Mouse (Mus musculus): Measurements from ENCODE around the gene Crtac1.

Gene Crtac1

DNA sequence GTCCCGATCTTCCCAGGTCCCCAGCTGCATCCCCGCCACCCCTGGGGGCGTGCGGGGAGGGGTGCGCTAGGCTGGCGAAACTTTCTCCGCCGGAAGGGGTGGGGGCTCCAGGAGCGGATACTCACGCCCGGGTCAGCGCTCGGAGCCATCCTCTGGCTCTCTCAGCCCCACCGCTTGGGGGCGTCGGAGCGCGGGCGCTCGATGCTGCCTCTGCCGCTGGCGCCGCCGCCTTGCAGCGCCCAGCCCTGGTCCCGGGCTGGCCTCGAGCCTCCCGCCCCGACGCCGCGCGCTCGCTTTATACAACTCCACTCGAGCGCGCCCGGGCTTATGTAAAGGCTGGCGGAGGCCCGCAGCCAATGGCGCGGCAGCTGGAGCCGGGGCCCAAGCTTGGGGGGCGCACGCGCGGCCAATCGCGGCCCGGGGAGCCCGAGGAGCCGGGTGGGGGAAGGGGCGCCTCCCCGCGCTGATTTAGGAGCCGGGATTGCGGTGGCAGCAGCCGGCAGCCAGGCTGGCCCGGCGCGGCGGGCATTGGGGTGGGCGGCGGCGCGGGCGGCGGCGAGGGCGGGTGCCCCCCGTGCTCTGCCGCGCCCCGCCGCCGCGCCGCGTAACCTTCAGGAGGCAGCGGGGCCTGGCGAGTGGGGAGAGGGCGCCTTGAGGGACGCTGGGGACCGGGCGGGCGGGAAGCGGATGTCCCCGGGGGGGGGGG is at the start of gene Crtac1:
TSS of gene Crtac1 (minus strand) at position 299 of the 706 bp plus-strand sequence.
- in situ Hi-C loops (cut with MboI, MseI) = no loop called here

DNA sequence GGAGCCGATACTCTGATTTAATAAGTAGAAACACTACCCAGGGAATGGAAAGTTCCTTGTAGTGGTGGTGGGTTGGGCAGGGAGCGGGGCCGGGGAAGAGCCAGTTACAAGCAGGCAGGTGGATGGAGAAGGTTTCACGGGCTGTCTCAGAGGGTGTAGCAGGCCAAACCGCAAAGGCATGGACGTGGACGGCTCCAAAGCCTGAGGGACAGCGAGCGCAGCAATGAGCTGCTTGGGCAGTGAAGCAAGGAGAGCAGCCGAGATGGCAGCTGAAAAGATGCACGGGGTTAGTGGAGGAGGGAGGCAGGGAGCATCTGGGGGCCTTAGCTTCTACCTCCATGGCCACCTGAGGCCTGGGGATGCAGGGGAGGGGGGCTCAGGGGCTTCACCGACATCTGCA is 46.7 kb upstream of the Crtac1 start:
- in situ Hi-C loops (cut with MboI, MseI) = no loop called here

DNA sequence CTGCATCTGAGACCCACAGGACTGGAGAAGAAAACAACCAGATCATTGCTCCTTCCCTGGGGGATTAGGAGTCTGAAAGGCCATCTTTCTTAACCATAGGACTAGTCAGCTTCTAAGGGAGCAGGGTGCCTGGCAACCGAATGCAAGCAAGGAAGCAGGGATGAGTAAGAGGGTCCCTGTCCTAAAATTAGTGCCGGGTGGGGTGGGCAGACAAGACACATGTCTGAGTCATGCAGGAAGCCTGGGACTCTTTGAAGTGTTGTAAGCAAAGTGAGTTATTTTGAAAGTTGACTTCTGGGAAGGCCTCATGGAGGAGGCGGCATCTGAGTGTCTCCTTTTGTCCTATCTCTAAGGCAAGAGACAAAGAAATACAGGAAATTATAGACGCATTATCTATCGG is 46.2 kb upstream of the Crtac1 start:
- in situ Hi-C loops (cut with MboI, MseI) = no loop called here

DNA sequence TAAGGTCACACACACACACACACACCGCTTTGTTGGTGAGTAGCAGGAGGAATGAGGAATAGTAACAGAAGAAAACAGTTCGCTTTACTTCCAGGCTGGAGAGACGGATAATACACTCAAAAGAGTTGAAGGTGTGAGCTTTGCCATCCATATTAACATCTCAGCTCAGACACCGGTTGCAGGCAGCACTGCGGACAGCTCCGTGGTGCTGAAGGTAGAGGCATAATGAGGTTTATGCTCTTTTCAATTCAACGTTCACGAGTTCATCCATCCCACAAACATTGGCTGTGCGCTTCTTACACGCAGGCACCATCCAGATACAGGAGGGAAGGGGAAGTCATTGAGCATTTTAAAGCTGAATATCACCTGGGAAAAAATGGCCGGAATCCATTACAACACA is 41.2 kb upstream of the Crtac1 start:
- in situ Hi-C loops (cut with MboI, MseI) = no loop called here

DNA sequence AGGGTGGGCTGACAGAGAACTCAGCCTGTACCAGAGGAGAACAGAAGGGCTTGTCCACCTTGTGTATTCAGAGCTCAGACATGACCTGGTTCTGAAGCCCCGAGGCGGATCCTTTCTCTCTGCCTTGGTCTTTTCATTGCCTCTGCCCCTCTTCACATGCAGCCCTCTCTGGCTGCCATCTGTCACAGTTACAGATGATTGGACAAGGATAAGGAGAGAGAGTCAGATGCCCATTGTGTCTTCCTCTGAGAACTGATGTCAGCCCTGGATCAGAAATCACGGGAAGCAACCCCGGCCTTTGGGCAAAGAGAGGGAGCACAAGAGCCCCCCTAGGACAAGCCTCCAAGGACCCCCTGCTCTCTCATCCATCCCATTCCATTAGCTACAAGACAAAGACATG is 40.0 kb upstream of the Crtac1 start:
- in situ Hi-C loops (cut with MboI, MseI) = no loop called here

DNA sequence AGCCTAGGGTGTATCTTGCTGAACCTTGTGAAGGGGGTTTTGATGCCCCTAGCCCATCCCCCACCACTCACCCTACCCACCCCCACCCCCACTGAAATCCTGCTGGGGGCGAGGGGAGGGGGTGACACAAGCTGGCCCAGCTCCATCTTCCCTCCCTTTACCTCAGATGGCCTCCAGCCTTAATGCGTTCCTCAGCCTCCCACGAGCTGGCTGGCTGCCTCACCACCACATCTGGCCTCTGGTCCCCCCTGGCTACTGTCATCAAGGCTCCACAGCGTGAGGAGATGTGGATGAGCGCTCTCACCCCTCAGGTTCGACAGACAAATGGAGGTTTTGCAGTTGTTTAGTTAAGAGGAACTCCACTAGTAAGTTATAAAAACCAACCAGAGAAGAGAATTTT is 30.3 kb upstream of the Crtac1 start:
- in situ Hi-C loops (cut with MboI, MseI) = no loop called here

DNA sequence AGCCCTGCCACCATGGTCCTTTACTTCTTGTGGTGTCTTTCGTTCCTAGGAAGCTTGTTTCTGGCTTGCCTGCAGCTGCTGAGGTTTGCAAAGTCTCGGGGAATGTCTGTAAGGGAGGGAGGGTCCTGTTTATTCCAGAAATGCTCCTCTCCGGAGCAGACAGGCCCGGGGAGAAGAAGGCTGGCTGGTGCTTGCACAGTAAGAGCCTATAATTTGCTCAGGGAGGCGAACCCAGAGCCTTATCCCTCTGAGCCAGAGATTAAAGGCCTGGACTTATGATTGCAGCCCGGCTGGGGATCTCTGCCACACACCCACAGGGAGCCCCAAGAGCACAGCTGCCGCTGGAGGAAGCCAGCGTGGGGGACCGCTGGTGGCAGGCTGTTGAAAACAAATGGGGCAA is 29.8 kb upstream of the Crtac1 start:
- in situ Hi-C loops (cut with MboI, MseI) = no loop called here

DNA sequence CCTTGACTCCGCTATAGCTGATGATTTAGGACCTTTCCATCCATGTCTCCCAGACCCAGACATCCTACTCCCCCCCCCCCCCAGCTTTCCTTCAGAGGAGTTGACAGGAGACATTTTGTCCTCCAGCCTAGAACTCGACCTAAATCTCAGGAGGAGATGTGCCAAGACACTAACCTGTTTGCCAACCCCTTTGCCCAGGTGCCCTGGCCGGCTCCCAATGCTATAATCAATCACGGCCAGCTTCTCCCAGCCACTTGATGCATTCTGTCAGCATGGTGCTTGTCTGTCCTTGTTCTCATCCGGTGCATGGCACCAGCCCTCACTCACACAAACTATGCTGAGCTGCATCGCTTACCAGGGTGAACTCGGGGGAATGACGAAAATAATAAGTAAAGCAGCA is 27.9 kb upstream of the Crtac1 start:
- in situ Hi-C loops (cut with MboI, MseI) = no loop called here

DNA sequence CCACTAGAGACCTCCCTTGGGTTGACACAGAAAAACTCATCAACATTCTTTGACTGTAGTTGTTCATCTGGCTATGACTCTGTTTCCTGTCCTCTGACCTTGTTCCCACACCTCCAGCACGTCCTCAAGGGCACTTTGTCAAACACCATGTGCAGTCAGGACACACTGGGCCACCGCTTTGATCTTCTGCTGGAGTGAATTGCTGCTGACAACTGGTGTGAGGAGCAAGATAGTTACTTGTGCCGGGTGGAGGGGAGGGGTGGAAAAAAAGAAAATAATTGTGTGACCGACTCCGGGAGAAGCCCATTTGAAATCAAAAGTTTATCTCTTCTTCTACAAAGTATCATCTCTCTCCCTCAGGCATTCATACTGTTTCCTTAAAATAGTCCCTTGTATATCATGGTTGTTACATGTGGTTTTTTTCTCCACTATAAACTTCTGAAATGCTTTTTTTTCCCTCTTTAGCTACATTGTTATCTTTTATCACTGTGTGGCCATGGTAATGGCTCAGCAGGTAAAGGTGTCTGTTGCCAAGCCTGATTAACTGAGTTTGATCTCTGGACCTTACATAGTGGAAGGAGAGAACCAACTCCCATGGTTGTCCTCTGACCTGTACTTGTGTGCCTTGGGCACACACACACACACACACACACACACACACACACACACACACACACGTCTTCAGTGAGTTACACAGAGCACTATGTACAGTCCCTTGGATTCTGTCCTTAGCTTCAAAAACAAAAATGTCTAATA is 23.1 kb upstream of the Crtac1 start:
- in situ Hi-C loops (cut with MboI, MseI) = no loop called here

DNA sequence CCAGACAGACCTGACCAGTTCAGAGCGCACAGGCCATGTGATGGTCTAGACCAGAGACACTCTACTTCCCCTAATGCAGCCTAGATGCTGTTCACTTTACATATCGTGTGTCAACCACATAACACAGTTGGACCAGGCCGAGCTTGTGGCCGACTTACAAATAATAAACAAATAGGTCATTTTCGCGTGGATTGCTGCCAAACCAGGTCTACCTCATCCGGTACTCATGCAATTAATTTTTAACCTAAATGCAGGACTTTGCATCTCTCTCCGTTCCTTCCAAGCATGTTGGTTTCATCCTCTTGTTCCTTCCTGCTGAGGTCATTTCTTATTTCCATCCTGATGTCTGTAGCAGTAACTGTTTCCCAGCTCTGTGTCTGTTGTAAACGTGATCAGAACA is 22.4 kb upstream of the Crtac1 start:
- in situ Hi-C loops (cut with MboI, MseI) = no loop called here

DNA sequence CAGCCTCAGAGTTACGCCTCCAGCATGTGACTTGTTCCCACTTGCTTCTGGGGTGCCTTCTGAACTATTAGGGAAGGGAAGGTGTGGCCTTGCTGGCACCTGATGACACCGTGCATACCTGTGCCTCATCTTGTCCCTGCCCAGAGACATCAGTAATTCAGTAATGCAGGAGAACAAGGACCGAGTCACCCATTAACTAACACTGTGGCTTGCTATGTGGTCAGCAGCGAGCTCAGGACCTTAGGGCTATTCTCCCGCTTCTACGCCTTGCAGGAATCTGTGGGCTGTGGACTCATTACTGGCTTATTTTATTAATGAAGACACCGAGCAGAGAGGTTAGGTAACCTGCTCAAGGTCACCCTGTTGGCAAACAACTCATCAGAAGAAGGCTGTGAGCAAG is 21.0 kb upstream of the Crtac1 start:
- in situ Hi-C loops (cut with MboI, MseI) = no loop called here

DNA sequence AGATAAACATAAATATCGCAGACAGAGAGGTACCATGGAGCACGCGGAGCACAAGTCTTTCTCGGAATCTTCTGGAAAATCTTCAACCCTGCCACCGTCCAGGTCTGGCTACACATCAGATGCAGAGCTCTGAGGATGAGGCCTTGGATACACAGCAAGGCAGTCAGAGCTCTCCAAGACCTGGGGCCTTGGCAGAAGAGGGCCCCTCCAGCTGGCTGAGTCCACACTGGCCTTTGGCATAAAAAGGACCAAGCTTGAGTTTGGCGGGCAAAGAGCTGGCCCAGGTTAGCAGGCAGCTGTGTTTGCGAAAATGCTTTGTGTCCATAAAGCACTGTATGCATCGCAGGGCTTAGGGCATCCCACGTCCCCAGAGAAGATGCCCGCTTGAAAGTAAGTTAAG is 17.0 kb upstream of the Crtac1 start:
- in situ Hi-C loops (cut with MboI, MseI) = no loop called here

DNA sequence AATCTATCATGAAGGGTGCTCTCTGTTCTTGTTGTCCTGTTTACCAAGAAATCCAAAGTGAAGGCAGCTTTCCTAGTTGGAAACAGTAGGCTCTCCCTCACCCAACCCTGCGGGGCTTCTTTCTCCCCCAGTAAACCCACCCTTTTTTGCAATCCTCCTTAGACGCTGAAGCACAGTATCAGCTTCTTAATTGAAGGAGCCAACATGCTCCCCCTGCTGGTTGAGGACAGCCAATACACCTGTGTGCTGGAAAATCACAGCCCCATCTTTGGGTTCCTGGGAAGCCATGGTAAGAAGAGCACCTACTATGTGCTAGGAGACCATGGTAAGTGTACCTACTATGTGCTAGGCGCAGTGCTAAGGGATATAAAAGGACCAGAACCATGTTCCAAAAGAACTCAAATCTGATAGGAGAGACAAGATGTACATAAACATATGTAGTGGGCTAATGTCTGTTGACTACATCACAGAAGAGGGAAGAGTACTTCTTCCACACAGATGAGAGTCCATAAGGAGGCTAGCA is 12.4 kb upstream of the Crtac1 start:
- in situ Hi-C loops (cut with MboI, MseI) = no loop called here

DNA sequence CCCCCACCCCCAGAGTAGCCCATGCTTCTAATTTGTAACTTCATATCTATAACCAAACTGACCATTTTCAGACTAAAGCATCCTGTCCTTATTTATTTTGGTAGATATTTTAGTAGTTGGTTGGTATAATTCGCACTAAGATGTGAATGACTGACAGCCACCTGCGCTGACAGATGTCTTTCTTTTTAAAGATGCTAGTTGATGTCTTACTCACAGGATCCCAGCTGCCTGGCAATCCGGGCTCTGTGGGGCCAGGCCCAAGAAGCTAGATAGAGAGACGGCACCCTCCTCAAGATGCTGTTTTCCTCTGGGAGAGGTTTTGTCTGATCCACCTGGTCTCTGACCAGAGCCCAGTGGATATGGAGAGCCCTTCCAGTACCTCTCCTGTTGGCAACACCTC is 11.7 kb upstream of the Crtac1 start:
- in situ Hi-C loops (cut with MboI, MseI) = no loop called here

DNA sequence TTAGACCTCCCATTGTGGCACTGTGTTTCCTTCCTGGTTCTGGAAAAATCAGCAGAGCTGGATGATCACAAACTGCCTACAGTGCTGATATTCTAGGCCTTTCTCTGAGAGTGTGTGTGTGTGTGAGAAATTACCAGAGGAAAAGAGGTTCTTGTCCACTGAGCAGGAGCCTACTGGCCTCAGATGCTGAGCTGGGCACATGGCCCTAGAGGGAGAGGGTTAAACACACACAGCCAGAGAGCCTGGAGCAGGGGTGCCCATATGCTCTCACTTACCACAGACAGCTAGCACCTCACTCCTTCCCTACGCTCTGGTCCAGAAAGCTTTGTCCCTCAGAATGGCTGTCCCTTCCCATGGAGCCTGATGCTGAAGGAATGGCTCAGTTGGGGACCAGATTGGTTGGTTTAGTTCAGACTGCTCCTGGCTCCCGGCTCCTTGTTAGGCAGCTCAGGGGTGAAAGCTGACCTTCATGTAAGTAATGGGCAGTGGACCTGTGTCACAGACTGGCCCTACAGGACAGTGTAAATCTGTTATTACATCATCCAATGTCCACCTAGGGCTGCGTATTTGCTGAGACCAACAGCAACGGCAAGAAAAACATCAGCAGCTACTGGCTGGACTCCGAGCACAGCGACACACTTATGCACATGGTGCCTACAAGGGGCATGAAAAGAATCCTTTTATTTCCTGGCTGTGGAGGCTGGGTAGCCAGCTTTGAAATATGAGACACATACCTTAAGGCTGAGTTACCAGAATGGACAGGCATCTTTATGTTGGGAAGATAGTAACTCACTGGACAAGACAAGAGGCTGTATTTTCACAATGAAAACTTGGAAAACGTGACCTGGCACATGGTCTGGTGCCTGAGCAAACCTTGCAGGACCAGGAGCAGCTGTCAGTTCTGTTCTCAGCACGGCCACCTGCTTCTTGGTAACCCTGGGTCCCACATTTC is 10.9 kb upstream of the Crtac1 start:
- in situ Hi-C loops (cut with MboI, MseI) = no loop called here

DNA sequence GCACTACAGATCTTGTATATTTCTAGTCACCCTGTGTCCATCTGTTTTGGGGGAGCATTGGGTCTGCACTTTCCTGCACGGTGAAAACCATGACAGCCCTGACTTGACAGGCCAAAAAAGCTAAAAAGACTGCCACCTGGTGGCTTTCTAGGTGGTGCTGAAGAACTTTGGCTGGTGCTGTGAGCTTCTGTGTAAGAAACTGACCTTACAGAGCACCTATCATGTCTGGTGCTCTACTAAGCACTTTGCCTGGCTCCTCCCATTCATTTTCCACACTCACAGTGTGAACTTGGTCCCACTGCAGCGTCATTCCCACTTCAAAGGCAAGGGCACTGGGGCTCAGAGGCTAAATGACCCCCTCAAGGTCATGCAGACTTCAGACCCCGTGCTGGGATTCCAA is 8.5 kb upstream of the Crtac1 start:
- in situ Hi-C loops (cut with MboI, MseI) = no loop called here

DNA sequence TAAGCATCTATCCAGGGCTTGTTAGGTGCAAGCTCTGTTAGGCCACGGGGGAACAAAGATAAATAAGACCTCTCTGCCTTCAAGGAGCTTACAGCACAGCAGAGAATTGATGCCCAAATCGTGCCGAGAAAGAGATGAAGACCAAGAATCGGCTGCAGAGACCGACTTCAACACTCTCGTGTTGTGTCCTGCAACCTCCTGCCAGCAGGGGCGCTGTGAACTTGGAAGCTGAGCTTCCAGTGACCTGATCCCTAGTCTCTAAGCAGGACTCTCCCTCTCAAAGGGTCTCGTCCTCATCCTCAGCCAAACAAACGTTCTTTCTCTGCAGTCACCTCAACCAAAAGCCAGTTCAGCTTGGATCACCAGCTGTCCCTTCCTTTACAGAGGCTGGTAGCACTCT is 7.8 kb upstream of the Crtac1 start:
- in situ Hi-C loops (cut with MboI, MseI) = no loop called here

DNA sequence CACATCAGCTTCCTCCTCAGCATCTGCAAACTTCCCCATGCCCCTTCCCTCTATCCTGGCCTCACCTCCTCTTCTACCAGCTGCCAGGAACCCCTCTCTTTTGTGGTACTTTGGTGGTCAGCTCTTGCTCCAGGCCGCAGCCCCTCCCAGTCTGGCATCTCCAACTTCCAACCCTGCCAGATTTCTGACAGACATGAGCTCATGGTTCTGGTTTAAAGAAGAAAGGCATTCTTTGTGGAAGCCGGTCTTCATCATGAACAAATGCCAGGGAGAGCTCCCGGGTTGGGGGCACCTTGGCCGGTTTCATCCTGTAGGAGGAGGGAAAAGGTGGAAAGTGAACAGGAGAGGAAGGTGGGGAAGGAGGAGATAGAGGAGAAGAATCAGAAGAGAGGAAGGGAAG is 4.0 kb upstream of the Crtac1 start:
- in situ Hi-C loops (cut with MboI, MseI) = no loop called here

DNA sequence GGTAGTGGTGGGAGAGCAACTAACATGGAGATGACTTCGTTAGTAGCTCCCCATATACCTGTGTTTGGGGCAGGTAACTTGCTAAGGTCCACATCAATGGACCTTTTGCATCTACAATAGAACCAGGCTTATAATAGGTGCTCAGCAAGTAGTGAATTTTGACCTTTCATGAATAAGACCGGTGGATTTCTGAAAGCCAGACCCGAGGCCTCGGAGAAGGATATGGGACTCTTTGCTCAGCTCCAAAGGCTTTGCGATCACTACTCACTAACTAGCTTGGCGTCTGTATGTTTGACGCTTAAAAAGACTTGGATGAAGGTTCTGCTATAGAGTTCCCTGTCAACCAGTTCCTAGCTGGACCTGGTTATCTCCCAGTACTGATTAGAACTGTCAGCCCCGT is 1.2 kb upstream of the Crtac1 start:
- in situ Hi-C loops (cut with MboI, MseI) = no loop called here

DNA sequence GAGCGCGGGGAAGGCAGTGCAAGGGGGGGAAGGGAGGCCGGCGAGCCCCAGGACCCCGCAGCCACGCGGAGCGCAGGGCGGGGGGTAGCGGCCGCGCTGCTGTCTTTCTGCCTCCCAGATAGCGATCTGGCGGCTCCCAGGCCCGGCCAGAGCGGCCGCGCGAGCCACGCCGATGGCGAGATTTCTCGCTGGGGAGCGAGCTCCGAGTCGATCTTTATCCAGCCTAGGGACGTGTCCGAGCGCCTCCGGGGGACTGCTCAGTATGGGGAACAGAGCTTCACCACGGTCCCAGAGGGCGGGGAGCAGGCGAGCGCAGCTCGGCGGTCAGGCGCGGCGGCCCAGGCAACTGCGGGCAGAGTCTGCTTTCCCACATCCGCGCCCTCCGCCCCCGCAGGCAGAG is 608 bp upstream of the Crtac1 start:
- in situ Hi-C loops (cut with MboI, MseI) = no loop called here

DNA sequence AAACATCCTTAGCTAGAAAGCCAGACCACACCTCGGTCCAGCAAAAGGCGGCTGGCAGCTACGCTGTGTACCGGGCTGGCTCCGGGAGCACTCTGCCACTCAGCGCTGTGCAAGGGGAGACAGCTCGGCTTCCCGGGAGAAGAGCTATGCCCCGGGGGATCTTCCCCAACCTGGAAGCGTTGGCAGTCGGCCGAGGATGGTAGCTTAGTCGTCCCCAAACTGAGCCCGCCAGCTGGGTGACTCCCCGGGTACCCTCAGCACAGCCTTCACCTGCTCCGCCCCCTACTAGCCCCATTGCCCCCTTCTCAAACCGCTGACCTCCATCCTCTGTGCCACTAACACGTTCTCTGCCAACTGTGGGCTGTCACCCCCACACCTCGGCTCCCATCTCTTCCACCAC is 602 bp downstream of the Crtac1 start:
- in situ Hi-C loops (cut with MboI, MseI) = no loop called here

DNA sequence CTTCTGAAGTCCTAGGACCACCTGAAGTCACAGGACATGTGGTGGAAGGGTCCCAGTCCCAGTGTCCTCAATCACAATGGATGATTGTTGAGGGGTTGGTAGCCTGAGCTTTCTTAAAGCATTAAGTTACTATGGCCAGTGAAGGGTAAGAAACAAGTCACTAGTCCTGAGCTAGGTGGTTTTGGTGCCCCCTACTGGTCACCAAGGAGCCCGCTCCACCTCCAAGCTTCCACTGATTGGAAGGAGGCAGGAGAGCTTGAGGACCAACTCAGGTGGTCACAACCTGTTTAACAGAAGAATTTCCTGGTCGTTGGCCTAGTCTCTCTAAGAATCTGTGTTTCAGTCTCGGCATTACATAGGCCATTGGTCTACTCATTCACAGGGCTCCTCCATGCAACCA is 2.2 kb downstream of the Crtac1 start:
- in situ Hi-C loops (cut with MboI, MseI) = no loop called here

Data from T-helper 17 cell (primary cell).